Mouse (Mus musculus): ENCODE results near the gene Guca1a.
"Not testable (repeated sequence)": the region's sequence is repeated elsewhere in the genome, so short reads cannot be mapped to it uniquely, and the experiment has no call there.

The Guca1a gene

DNA sequence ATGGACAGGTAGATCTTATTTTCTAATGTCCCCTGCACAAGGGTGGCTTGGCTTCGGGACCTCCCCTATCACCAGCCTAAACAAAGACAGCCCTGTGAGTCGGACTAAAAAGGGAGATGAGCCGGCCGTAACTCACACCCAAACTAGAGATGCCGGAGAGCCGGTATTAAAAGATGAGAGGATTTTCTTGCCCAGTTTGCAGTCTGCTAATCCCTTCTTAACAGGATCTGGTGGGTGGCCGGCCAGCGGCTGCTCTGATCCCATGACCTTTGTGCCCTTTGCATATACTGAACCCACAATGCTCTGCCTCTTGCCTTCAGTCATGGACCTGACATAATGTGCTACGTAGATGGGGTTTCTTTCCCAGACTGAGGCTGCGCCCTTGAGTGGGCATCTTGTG is at the start of gene Guca1a:
Gene Guca1a, minus strand, starts transcription at position 134 of the 400 bp plus-strand sequence.
- no peak for DNase-seq

DNA sequence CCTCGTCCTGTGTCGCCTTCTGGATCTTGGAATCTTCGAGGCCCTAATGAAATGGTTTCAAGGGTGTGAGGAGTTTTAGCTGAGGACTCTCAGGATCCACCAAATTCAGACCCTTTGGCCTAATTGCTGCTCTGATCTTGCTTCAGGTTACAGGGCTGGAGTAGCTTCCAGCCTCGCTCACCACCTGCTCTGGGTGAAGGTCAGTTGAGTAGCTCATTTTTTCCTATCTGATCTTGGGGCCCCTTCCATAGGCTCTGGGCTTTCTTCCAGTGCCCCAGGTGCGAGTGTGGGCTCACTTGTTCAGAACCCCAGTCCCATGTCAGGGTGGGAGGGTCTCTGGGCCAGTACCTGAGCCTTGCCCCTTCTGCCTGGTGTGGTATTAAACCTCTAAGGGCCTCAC is 49.0 kb upstream of the Guca1a start:
- DNase-seq: no peak

- no peak for DNase-seq
Measured at GRCm38 (mm10) chr17:47448523-47449372, 48.4 kb upstream of the Guca1a start.

DNA sequence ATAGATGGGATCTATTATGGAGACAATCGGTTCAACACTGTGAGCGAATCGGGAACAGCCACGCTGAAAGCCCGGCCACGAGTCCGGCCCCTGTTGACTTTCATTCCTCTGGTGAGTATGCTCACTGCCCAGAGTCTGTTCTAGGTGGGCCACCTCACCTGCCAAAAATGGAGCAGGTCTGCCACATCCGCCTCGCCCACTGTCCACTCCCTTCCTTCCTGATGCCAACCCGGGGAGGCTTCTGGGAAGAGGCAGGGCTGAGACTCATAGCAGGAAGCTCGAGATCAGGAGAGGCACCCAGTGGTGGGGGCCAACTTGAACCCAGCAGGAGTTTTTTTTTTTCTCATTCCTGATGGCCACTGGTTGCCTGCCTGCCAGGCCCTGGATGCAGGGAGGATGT is 46.2 kb upstream of the Guca1a start:
- no peak for DNase-seq

DNA sequence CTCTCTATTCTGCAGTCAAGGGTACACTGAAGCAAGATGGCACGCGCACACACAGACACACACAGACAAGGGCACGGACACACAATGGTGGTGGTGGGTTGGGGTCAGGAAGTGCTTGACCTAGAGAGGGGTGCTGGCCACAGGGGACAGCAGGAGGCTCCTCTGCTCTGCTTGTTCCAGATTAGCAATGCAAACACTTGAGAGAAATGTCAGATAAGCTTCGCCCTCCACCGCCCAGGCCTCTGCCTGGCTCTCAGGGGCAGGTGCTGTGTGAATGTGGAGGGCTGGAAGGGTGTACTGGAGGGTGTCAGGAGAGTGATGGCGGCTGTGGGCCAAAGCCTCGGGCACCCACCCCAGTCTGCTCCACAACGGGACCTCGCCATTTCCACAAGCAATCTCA is 45.6 kb upstream of the Guca1a start:
- DNase-seq: no peak

DNA sequence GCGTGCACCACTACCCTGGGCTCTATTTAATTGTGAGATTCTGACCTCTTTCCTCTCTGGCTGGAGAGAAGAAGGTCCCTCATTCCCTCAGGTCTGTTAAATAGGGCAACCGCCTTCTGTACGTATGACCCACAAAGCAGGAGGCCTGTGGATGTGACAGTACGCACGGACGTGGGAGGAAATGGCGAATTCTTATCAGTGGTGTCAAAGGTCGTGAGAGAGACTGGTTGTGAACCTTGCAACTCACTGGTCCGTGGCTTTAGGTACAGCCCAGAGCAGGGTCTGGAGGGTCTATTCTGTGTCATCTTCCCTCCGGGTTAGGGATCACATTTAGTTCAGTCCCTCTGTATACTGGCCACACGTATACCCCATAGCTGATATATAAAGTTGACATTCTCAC is 45.1 kb upstream of the Guca1a start:
- DNase-seq: no peak

GRCm38 (mm10) chr17:47444113-47444512 is 43.7 kb upstream of the Guca1a start:
- DNase-seq: no peak

DNA sequence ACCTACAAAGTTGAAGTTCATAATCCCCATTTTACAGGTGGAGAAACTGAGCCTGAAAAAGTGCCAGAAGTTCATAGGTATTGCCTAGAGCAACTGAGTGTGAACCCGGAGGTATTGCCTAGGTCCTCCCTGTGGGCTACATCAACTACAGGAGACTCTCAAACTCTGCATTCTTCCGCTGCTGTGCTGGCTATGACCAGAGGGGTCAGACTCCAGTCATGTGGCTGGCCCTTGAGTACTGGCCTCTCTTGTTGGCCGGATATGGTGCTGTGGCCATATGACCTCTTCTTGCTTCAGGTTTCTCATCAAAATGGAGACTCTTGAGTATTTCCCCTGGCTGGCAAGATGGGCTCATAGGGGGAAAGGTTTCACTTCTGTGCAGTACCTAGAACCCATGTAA is 41.9 kb upstream of the Guca1a start:
- DNase-seq: no peak

DNA sequence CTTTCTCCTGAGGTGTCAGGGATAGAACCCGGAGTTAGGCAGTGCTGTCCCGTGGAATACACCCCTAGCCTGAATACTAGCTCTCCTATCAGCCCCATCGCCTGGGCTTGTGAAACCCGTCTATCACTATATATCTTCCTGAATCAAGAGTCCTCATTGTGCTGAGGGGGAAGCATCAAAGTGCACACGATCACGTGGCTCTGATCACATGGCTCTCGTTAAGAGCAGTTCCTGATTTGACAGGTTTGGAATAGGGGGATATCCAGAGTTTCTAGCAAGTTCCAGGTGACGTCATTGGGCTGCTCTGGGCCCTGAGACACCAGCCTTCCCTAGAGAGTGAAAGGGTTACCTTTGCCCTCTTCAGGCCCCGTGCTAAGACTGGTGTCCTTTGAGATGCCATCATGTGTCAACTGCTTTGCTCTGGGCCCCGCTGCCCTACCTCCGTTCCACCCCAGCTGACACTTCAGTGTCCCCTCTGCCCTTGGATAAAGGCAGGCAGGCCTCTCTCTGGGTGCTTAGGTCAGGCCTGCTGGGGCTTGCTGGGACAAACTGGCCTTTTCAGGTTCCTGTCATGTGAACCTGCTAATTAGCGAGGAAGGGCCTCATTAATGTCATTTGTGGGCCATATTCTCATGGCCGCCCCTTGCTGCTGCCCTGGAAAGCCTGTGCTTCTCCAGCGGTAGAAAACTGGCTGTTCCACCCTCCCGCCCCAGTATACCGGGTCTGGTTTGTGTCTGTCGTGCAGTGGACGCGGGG is 41.1 kb upstream of the Guca1a start:
- no peak for DNase-seq

DNA sequence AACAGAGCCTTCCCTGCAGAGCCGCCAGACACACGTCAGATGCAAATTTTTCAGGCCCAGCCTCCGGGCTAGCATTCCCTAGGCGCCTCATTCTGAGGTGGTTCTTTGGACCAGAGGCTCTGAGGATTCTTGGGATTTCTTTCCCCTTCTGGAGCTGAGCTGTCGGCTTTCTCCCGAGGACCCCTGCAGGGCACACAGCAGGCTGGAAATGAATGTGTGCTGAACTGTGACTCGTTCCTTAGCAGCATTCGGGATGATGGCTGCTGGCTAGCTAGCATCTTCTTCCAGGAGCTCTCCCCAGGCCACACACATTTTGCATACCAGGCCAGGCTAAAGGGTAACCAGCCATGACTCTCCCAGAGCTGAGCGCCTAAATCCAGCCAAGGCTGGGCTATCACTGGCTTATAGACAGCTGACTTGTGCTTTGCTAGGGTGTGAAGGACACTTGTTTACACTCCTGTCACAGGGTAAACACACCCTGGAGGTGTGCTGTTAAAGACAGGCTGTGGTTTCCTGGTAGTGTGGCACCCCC is 40.0 kb upstream of the Guca1a start:
- no peak for DNase-seq

DNA sequence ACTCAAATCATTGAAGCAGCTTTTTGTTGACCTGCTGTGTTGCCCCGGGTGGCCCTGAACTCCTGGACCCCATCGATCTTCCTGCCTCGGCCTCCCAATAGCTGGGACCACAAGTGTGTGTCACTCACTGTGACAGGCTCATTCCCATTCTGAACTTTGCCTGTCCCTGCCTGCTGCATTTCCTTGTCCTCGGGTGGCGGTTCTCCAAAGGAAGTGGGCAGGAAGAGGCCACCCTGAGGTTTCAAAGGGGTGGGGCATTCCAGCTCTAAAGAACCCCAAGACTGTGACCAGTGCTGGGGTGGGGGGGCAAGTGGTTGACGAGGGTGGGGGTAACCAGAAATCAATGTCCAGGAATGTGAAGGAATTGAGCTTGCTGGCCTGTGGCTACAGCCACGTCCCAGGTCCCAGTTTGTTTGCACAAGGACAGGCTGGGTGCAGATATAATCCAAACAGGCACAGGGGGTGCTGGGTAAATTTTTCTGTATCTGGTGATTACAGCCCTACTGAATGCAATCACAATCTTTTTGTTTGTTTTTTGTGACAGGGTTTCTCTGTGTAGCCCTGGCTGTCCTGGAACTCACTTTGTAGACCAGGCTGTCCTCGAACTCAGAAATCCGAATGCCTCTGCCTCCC is 39.1 kb upstream of the Guca1a start:
- no peak for DNase-seq

DNA sequence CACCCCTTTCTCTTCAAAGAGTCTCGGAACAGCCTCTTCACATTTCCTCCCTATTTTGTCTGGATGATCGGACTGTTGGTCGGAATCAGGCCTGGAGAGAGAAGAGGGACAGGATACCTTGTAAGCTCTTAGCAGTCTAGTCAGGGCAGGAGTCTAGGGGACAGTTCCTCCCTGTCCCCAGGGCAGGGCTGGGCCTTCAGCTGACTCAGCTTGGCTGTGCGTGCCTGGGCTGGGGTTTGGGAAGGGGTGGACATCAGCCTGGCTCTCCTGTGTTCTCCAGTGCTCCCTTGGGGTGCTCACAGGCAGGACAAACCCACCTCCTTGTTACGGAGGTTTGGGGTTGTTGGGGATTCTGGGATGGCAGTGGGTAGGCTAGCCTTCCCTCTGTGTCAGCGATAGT is 38.2 kb upstream of the Guca1a start:
- DNase-seq: no peak

DNA sequence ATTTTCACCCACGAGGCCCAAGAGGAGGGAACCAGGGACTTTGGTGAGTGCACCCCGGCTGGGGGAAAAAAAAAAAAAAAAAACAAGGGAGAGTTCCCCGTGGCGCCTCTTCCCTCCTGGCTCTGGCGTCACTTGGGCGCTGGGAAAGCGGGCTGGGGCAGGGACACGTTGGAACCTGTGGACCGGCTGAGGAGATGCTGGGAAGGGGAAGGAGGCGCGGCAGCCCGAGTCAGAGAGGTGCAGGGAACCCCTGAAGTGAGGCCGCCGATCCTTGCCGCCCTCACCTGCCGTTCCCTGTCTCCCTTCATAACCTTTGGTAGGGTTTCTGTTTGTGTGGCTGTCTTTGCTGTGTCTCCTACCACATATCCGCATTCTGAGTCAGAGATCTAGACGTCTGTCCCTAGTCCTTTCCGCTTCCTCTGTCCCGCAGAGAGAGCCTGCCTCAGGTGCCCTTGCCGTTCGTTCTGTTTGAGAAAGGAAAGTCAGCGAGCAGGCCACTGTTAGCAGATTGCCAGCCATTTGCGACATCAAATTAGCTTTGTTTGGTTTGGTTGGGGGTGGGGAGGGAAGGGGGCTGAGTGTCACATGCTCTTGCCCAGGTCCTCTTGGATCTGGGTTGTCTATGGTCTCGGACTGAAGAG is 36.6 kb upstream of the Guca1a start, which contains the start of gene 1700001C19Rik:
Gene 1700001C19Rik, minus strand, starts transcription at position 470 of the 641 bp plus-strand sequence.
- DNase-seq: no peak

GRCm38 (mm10) chr17:47436156-47436906 is 35.9 kb upstream of the Guca1a start, which contains the start of gene AI661453:
Gene AI661453 (plus strand): TSS chr17:47436615.
- DNase-seq: no peak

- DNase-seq: no peak
Measured at GRCm38 (mm10) chr17:47430815-47431214, 30.4 kb upstream of the Guca1a start.

- no peak for DNase-seq
Measured at GRCm38 (mm10) chr17:47428831-47429304, 28.5 kb upstream of the Guca1a start.

DNA sequence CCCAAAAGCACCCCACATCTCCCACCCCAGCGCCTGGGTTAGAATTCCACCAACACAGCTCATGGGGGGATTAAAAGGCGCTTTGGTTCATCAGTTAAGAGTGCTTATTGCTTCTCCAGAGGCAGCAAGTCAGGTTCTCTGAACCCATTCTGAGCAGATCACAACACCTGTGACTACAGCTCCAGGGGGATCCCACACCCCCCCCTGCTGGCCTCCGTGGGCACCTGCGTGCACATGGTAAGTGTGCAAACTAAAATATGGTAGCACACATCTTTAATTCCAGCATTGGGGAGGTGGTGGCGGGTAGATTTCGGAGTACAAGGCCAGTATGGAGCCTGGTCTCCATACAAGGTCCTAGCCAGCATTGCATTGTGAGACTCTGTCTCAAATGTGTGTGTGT is 26.9 kb upstream of the Guca1a start:
- no peak for DNase-seq

DNA sequence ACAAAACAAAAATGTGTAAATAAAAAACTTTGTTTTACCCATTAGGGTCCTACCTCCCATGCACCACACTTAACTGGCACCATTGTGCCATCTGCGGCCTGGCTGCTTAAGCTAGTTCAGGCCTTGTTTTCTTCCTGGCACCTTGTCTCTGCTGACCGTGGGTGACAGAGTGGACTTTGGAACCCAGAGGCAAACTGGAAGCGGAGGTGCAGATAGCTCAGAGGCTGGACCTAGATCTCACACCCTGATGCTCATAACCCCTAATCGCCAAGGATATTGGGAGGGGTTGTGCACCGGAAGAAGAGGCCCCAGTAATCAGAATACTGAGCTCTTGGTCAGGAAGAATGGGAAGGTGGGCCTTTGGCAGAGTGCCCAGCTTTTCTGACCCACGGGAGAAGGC is 23.8 kb upstream of the Guca1a start:
- no peak for DNase-seq

DNA sequence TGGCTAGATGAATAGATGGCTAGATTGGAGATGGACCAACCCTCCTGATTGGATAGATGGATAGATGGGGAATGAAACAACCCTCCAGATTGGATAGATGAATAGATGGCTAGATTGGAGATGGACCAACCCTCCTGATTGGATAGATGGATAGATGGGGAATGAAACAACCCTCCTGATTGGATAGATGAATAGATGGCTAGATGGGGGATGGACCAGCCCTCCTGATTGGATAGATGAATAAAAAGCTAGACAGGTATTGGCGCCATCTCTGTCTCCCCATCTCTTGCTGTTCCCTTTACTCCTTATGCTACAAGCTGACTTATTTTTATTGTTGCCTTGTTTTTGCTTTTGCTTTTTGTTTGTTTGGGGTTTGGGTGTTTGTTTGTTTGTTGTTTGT is 22.2 kb upstream of the Guca1a start:
- not testable (repeated sequence) for DNase-seq

GRCm38 (mm10) chr17:47421566-47421965 is 21.2 kb upstream of the Guca1a start:
- no peak for DNase-seq

GRCm38 (mm10) chr17:47420195-47420594 is 19.8 kb upstream of the Guca1a start:
- no peak for DNase-seq
